Comparison of ENCODE assay signal across 25 mouse cellular contexts in genomic region chr4:53862101-53862500, GRCm38 (mm10).
"Had no signal": no experiment of that assay in that cellular context is flagged by ENCODE, and none has a peak within 500 bp of the region (broad histone marks: within the 10 kb centered on the region; RNA-seq: fewer than 3 reads in every experiment).

No protein-coding gene starts in this region.

- ATAC-seq: hindbrain, postnatal 0 days; intestine, embryonic 16.5 days; liver, embryonic 12.5 days had no signal

- H3K4me3 ChIP-seq: heart, embryonic 13.5 days; heart, embryonic 15.5 days; hindbrain, embryonic 13.5 days; hindbrain, embryonic 15.5 days; kidney, embryonic 15.5 days; limb, embryonic 13.5 days; limb, embryonic 15.5 days; liver, embryonic 12.5 days had no signal

- H3K4me2 ChIP-seq: heart, embryonic 11.5 days; heart, embryonic 13.5 days; heart, embryonic 15.5 days; hindbrain, embryonic 13.5 days; hindbrain, embryonic 15.5 days; kidney, embryonic 15.5 days; limb, embryonic 13.5 days; limb, embryonic 15.5 days; liver, embryonic 12.5 days had no signal

- H3K9ac ChIP-seq: heart, embryonic 13.5 days; heart, embryonic 15.5 days; hindbrain, embryonic 13.5 days; hindbrain, embryonic 15.5 days; kidney, embryonic 15.5 days; limb, embryonic 13.5 days; limb, embryonic 15.5 days; liver, embryonic 12.5 days had no signal

- DNase-seq: gastrocnemius, postnatal 14 days; gastrocnemius, postnatal 36 days; heart, adult 18-20 months; heart, postnatal 14 days; heart, postnatal 36 days; kidney, adult 11 months; kidney, adult 2 months; kidney, adult 9 months; kidney, postnatal 14 days; kidney, postnatal 36 days; layer of hippocampus, adult 9-11 months; layer of hippocampus, postnatal 36 days; left cerebral cortex, postnatal 4 days had no signal

- H3K27ac ChIP-seq: heart, embryonic 13.5 days; heart, embryonic 15.5 days; hindbrain, embryonic 13.5 days; hindbrain, embryonic 15.5 days; hindbrain, postnatal 0 days; kidney, embryonic 15.5 days; kidney, postnatal 0 days; limb, embryonic 13.5 days; limb, embryonic 15.5 days; liver, embryonic 12.5 days had no signal

- H3K4me1 ChIP-seq: heart, embryonic 13.5 days; heart, embryonic 15.5 days; hindbrain, embryonic 15.5 days; kidney, embryonic 15.5 days; limb, embryonic 13.5 days; limb, embryonic 15.5 days; liver, embryonic 12.5 days had no signal

- H3K9me3 ChIP-seq: heart, embryonic 13.5 days; heart, embryonic 15.5 days; hindbrain, embryonic 13.5 days; hindbrain, embryonic 15.5 days; kidney, embryonic 15.5 days; limb, embryonic 13.5 days; limb, embryonic 15.5 days; liver, embryonic 12.5 days had no signal

- H3K27me3 ChIP-seq: heart, embryonic 13.5 days; heart, embryonic 15.5 days; hindbrain, embryonic 13.5 days; hindbrain, embryonic 15.5 days; kidney, embryonic 15.5 days; limb, embryonic 13.5 days; limb, embryonic 15.5 days; liver, embryonic 12.5 days had no signal

- H3K36me3 ChIP-seq: heart, embryonic 15.5 days; hindbrain, embryonic 15.5 days; kidney, embryonic 15.5 days; limb, embryonic 13.5 days; limb, embryonic 15.5 days; liver, embryonic 12.5 days had no signal
